Mouse (Mus musculus): ENCODE data around the gene Crybb1.

DNA sequence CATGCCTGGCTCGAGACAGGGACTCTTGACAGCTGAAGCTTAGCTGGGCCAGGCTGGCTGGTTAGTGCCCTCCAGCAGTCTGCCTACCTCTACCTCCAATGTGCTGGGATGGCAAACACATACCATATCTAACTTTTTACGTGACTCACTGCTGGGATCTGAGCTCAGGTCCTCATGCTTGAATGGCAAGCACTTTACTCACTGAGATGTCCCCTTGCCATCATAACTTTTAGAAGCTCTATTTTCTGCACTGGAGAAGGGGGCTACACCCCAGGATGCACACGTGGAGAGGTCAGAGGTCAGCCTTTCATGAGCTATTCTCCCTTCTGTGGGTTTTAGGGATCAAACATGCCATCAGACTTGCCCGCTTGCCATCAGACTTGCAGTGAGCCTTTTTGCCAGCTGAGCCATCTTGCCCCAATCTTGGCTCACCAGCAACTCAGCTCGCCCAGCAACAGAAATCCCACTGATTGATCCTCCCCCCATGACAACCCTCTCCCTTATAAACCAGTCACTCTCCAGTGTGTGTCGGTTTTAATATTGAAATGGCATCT lies 42.8 kb upstream of the Crybb1 start:
- TF ChIP-seq CTCF (IDR thresholded peaks at IDR 0.05; ENCODE audit: control insufficient read depth, insufficient read depth, insufficient read length): no peak
- no peak for TF ChIP-seq USF1 (IDR thresholded peaks at IDR 0.05; ENCODE audit: low read depth)

Measured in C2C12 (cell line).